Mouse (Mus musculus): ENCODE measurements at regions not wholly inside any gene's neighbourhood (a gene's known extent, or its start where the extent isn't known, plus 50 kb on each side); places are given as distances from the start of the nearest gene placed in this dataset.

DNA sequence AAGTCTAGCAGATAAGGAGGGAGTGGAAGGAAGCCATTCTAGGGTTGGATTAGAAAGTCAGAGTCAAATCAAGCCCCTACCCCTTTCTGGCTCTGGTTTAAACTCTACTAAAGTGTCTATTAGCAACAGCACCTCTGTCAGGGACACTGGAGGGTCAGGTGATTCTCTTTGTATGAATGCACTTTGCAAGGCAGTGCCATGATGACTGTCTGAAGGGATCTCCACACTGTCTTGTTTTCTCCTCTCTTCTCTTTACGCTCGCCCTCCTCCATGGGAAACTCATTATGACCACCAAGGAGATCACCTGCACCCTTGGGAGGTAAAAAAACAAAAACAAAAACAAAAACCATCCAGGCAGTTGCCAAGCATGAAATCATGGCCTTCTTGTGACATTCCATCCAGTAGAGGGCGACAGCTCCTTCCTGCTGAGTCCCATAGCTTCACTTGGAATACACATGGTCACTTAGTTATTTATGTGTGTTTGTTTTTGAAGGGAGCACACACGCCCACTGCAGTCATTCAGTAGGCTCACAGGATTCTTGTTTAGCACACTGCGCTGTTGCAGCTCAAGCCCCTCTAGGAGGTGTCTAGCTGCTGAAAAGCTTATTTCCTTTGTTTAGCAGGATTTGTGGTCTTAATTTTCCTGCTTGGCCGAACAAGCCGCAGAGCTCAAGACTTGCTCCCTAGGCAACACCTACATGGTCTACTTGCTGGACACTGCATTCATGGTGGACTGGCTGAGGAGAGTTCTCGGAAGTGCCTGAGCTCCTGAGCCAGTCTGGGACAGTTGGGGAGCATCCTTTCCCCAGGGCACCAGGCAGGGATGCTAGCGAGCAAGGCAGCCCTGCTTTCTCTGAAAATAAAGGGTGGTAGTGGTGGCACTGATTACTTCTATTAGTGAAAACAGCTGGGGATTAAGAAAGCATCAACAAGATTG lies 195.2 kb upstream of the Bmper start:
- Histone ChIP-seq H3K9me3 (no peaks in the 10 kb centered on the region), H3K4me1 (replicated peaks) (peaks cover 4% of the 10 kb centered on the region; the same call in 1 of the 2 replicates), H3K4me2 (no peak overlapping the region), H3K9ac (no peak overlapping the region), H3K27me3 (no peaks in the 10 kb centered on the region), H3K4me3 (no peak overlapping the region), H3K36me3 (no peaks in the 10 kb centered on the region), H3K27ac (replicated peaks) (no peak overlapping the region)
- 39% methylated on average over 9 of the region's 9 CpGs for WGBS
- peak; percentile 79; the same call in 1 of the 2 replicates for ATAC-seq (ENCODE audit: low FRiP score, low read depth)

DNA sequence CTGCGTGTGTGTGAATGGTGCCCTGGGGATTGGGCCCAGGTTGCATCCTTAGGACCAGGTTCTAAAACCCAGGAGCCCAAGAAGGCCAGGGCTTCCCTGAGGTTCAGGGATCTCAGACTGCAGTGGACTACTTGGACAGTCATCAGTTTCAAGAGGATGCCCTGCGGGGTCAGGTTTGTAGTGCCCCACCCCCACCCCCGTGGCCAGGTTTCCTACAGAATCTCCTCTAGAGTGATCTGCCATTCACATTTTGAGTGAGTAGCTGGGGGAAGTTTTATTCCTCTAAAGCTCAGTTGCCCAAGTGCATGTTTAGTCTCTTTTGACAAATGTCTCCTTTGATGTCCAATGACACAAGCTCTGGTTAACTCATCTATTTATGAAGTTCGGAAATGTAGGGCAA lies 193.5 kb upstream of the Bmper start:
- Histone ChIP-seq H3K27ac (replicated peaks) (no peak overlapping the region), H3K27me3 (no peaks in the 10 kb centered on the region), H3K9me3 (no peaks in the 10 kb centered on the region), H3K9ac (no peak overlapping the region), H3K4me3 (no peak overlapping the region), H3K36me3 (no peaks in the 10 kb centered on the region), H3K4me1 (replicated peaks) (peaks cover 4% of the 10 kb centered on the region; the same call in 1 of the 2 replicates), H3K4me2 (no peak overlapping the region)
- 84% methylated on average over 4 of the region's 4 CpGs for WGBS
- no peak for ATAC-seq (ENCODE audit: low FRiP score, low read depth)

DNA sequence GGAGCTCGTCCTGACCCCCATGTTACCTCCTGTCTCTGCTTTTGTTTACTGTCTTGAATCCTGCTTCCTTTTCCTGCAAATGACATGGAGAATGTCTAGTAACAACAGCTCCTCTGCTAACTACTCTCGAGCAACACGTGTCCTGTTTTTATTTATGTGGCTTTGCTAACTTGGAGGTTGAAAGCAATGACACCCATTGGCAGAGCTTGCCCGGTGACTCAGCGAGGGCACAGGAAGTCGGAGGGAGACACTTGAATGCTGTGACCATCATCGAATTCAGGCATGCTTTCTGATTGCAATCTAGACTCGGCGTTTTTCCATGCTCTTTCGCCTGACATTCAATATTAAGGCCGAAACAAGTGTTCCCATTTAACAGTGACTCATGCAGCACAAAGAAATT lies 192.7 kb upstream of the Bmper start:
- 84% methylated on average over 11 of the region's 11 CpGs for WGBS
- no peak overlapping the region for H3K4me3 ChIP-seq

DNA sequence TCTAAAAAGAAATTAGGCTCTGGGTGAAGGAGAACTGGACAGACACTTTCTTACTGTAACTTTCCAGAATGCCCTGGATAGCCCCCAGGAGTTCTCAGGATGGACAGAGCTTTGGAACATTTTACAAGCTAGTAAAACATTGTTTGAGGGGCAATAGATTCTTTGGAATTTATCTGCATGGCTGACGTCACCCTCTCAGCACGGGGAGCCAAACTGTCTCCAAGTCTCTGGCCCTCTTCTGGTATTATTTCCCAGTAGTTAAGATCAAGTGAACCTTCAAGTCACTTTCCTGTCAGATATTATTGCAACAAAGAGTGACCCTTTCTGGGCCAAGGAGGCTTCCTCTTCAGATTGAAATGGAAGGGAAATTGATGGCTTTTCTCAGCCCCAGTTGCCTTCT lies 192.3 kb upstream of the Bmper start:
- H3K9ac ChIP-seq: no peak overlapping the region

More for the DNA sequence above, 192.7 kb upstream of the Bmper start:
- H3K4me2 ChIP-seq: no peak overlapping the region
- no peak overlapping the region for H3K9ac ChIP-seq
- no peak overlapping the region for H3K27ac ChIP-seq (replicated peaks)
- ATAC-seq (ENCODE audit: low FRiP score, low read depth): no peak
- H3K27me3 ChIP-seq: no peaks in the 10 kb centered on the region
- no peaks in the 10 kb centered on the region for H3K9me3 ChIP-seq
- no peaks in the 10 kb centered on the region for H3K36me3 ChIP-seq
- H3K4me1 ChIP-seq (replicated peaks): peaks cover 4% of the 10 kb centered on the region; the same call in 1 of the 2 replicates

DNA sequence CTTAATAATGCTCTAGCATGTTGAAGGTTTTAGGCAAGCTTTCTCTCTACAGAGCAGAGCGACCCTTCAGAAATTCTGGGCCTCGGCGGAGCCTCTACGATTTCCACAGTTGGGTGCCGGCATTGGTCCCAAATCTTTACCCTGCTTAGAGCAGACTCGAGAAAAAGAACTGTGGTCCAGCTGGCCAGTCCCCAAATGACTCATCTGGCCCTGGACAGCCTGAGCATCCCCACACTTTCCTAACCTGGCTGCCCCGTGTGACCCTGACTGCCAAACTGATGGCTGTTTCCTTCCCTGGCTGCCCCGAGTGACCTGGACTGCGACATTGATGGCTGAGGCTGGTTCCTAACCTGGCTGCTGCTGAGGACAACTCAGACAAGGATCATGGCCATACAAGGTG lies 191.0 kb upstream of the Bmper start:
- no peak for ATAC-seq (ENCODE audit: low FRiP score, low read depth)
- Histone ChIP-seq H3K27ac (replicated peaks) (no peak overlapping the region), H3K27me3 (no peaks in the 10 kb centered on the region), H3K4me3 (no peak overlapping the region), H3K9ac (no peak overlapping the region), H3K4me1 (replicated peaks) (peaks cover 17% of the 10 kb centered on the region), H3K4me2 (no peak overlapping the region), H3K9me3 (no peaks in the 10 kb centered on the region), H3K36me3 (no peaks in the 10 kb centered on the region)
- 90% methylated on average over 9 of the region's 9 CpGs for WGBS

More for the DNA sequence above, 192.3 kb upstream of the Bmper start:
- no peaks in the 10 kb centered on the region for H3K27me3 ChIP-seq
- no peak for ATAC-seq (ENCODE audit: low FRiP score, low read depth)
- H3K4me1 ChIP-seq (replicated peaks): peaks cover 4% of the 10 kb centered on the region; the same call in 1 of the 2 replicates
- H3K4me2 ChIP-seq: no peak overlapping the region
- no peaks in the 10 kb centered on the region for H3K9me3 ChIP-seq
- WGBS: 45% methylated on average over 2 of the region's 2 CpGs
- no peaks in the 10 kb centered on the region for H3K36me3 ChIP-seq
- H3K27ac ChIP-seq (replicated peaks): no peak overlapping the region
- no peak overlapping the region for H3K4me3 ChIP-seq

DNA sequence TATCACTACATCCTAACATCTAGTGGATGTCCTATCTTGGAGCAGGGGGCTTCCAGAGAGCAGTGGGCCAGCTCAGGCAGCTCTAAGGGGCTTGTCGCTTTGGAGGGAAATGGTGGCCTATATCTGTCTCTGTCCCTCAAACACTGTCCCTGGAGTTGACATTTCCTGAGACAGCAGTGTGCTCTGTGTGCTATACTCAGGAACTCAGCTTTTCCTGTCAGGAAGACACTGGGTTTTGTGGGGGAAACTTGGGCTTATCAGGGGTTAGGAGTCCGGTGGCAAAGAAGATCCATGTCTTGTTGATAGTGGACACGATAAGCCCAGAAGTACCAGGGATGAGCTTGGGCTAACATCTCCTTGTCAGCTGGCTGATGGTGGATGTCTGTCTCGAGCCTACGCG lies 187.6 kb upstream of the Bmper start:
- ATAC-seq (ENCODE audit: low FRiP score, low read depth): no peak
- Histone ChIP-seq H3K4me2 (no peak overlapping the region), H3K9ac (no peak overlapping the region), H3K4me3 (no peak overlapping the region), H3K9me3 (no peaks in the 10 kb centered on the region), H3K4me1 (replicated peaks) (peaks cover 20% of the 10 kb centered on the region), H3K27me3 (no peaks in the 10 kb centered on the region), H3K27ac (replicated peaks) (no peak overlapping the region), H3K36me3 (no peaks in the 10 kb centered on the region)
- WGBS: 72% methylated on average over 6 of the region's 6 CpGs

DNA sequence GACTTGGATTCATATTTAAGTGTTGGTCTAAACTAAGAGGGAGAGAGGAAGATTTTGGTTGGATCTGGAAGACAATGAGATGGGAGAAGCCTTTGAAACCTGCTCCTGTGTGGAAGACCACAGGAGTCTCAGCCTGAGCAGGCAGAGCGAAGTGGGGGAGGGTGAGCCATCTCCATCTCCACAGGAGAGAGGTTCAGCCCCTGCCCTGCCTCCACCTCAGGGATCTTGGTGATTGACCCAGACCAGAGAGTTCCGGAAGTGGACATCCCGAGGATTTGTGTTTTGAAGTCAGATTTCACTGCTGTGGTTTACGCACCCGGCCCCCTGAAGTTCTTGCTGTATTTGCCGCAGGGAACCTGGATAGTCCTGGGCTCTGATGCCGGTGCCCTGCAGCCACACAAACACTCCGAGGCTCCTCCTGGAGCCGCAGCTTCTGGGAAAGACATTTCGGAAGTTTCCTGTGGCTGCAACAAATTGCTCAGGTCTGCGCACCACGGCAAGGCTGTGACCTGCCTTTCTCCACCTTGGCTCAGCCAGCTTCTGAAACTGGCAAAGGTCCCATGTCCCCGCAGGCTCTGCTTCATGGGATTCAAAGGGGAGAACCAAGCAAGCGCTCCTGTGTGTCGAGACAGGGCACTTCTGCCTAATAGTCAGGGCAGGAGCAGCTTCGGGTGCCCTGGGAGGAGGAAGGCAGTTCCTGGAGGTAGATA lies 186.8 kb upstream of the Bmper start:
- Histone ChIP-seq H3K36me3 (no peaks in the 10 kb centered on the region), H3K4me1 (replicated peaks) (peaks cover 20% of the 10 kb centered on the region), H3K9me3 (no peaks in the 10 kb centered on the region), H3K27me3 (no peaks in the 10 kb centered on the region), H3K4me3 (0 out of 2 replicates have a peak overlapping the region, but pooled peaks have one; percentile 2), H3K27ac (replicated peaks) (no peak overlapping the region), H3K9ac (no peak overlapping the region), H3K4me2 (peak overlapping the region; percentile 40)
- WGBS: 12% methylated on average over 16 of the region's 16 CpGs
- no peak; the same call in 1 of the 2 replicates for ATAC-seq (ENCODE audit: low FRiP score, low read depth)

DNA sequence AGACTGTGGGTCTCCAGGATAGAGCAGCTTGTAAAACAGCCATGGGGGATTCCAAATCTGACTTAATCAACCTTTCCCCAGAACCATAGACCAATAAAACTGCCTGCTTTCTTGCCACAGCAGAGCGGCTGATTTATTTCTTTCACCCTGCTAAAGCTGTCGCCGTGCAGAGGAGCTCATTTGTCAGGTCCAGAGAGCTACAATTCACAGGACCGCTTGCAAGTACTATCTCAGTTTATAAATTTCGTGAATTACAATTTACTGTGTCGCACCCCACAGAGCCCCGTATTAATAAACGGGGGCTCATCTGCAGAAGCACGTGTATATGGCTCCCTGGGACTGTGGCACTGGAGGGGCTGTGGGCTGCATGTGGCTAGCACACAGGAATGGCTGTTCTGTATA lies 185.4 kb upstream of the Bmper start:
- no peaks in the 10 kb centered on the region for H3K9me3 ChIP-seq
- H3K4me1 ChIP-seq (replicated peaks): peaks cover 20% of the 10 kb centered on the region
- no peak overlapping the region for H3K9ac ChIP-seq
- 29% methylated on average over 9 of the region's 9 CpGs for WGBS
- H3K4me3 ChIP-seq: no peak overlapping the region
- no peak overlapping the region for H3K4me2 ChIP-seq
- no peaks in the 10 kb centered on the region for H3K27me3 ChIP-seq
- no peak overlapping the region for H3K27ac ChIP-seq (replicated peaks)
- no peaks in the 10 kb centered on the region for H3K36me3 ChIP-seq
- peak; percentile 33; the same call in 1 of the 2 replicates for ATAC-seq (ENCODE audit: low FRiP score, low read depth)

DNA sequence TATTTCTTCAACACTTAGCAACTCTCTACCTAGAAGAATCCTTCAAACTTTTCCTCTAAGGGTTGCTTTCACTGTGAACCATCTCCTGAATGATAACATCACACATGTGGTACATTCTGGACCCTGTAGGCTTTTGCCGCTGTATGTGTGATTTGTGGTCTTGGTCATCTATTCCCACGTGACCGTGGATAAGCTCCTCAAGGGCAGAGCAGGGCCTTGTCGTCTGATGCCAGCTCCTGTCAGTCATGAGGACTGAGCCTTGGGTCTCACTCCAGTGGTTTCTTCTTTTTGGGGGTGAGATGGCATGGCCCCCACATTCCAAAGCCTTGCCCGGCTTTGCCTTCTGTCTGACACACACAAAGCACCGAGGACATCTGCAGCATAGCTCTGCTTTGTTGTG lies 183.3 kb upstream of the Bmper start:
- WGBS: 88% methylated on average over 6 of the region's 6 CpGs
- H3K27ac ChIP-seq (replicated peaks): no peak overlapping the region
- H3K27me3 ChIP-seq: no peaks in the 10 kb centered on the region
- H3K4me2 ChIP-seq: no peak overlapping the region
- H3K4me1 ChIP-seq (replicated peaks): peaks cover 20% of the 10 kb centered on the region
- ATAC-seq (ENCODE audit: low FRiP score, low read depth): no peak
- no peak overlapping the region for H3K4me3 ChIP-seq
- no peaks in the 10 kb centered on the region for H3K9me3 ChIP-seq
- no peak overlapping the region for H3K9ac ChIP-seq
- no peaks in the 10 kb centered on the region for H3K36me3 ChIP-seq

DNA sequence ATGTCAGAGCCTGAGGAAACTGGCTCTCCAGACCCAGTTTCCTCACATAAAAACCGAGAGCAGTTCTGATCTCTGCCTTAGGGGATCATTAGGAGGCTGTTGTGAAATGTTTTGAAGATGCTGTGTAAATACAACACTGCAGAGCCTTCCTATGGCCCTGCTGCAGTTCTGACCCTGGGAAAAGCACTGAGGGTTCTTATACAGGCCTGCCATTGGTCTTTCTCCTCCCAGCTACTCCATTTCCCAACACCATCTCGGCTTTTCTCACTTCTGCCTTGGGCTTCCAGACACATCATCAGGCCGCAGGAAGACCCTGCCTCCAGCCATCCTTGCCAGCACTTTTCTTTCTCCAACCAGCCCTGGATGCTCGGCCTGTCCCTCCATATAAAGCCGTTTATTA lies 181.9 kb upstream of the Bmper start:
- peaks cover 17% of the 10 kb centered on the region for H3K4me1 ChIP-seq (replicated peaks)
- H3K9ac ChIP-seq: no peak overlapping the region
- H3K36me3 ChIP-seq: no peaks in the 10 kb centered on the region
- H3K4me3 ChIP-seq: no peak overlapping the region
- no peak overlapping the region for H3K4me2 ChIP-seq
- no peak overlapping the region for H3K27ac ChIP-seq (replicated peaks)
- H3K9me3 ChIP-seq: no peaks in the 10 kb centered on the region
- no peaks in the 10 kb centered on the region for H3K27me3 ChIP-seq
- WGBS: 64% methylated on average over 5 of the region's 5 CpGs
- no peak for ATAC-seq (ENCODE audit: low FRiP score, low read depth)

DNA sequence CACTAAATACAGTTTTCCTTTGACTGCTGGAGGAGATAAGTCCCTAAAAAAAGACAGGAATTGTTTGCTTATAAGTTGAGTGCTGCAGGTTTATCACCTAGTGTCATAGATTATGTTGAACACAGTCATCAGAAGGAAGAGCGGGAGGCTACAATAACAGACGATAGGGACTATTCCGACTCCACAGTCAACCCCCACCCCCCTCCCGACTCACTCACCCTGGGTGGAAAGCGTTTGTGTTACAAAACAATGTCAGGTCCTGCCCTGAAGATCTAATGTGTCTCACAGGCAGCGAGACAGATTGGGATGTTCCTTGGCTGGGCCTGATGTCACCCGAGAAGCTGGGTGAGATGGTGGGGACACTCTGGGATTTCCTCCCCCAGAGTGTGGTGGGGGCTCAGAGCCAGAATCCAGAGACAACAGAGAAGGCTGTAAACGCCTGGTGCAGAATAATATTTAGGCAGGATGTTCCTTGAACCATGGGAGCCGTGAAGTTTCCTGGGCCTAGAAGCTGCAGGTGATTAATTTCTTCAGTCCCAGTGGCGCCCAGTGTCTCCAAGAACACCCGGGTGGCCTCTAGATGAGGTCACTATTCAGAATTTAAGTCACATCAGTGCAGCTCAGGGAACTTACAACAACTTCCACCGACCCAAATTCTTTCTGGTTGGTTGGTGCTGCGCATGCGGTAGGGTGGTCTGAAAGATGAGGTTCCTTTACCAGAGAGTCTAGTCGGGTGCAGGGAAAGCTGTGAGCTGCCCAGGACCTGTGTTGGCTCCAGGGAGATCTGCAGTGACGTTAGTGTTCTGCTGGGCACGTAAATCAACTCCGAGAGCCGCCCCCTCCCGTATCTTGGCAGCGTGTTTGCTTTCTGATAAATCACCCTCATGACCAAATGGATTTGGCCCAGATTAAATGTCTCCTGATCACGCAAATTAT lies 181.1 kb upstream of the Bmper start:
- no peak for ATAC-seq (ENCODE audit: low FRiP score, low read depth)
- Histone ChIP-seq H3K9ac (no peak overlapping the region), H3K4me1 (replicated peaks) (peaks cover 9% of the 10 kb centered on the region; the same call in 1 of the 2 replicates), H3K27me3 (no peaks in the 10 kb centered on the region), H3K4me2 (no peak overlapping the region), H3K27ac (replicated peaks) (no peak overlapping the region), H3K36me3 (no peaks in the 10 kb centered on the region), H3K4me3 (no peak overlapping the region), H3K9me3 (no peaks in the 10 kb centered on the region)
- 59% methylated on average over 22 of the region's 22 CpGs for WGBS
